Mouse (Mus musculus): ENCODE data around the gene Gm49337. TPM values are rescaled to one million over a fixed set of nuclear protein-coding genes. Genes with fewer than 3 reads are reported as not detected.

Gm49337 gene
- total RNA-seq, 1 experiment from 2014 or later = not detected

DNA sequence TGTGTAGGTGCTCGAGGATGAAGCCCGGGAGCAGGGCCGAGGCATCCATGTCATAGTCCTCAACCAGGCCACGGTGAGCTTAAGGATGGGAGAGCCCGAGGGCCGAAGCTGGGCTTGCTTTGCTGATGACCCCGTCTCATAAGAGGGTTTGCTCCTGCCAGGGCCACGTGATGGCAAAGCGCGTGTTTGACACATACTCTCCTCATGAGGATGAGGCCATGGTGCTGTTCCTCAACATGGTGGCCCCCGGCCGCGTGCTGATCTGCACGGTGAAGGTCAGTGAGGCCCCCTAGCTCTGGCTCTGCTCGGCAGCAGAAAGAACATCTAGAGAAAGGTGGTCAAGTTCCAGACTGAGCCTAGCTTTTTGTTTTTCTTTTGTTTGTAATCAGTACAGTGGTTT is 20.5 kb upstream of the Gm49337 start:
- no peak for ATAC-seq (replicated peaks in 1 of 2; ENCODE audit: insufficient read depth in 1 of 2, low FRiP score in 2 of 2, low TSS enrichment in 1 of 2, low read depth in 1 of 2, poor library complexity in 2 of 2, severe bottlenecking in 2 of 2)

DNA sequence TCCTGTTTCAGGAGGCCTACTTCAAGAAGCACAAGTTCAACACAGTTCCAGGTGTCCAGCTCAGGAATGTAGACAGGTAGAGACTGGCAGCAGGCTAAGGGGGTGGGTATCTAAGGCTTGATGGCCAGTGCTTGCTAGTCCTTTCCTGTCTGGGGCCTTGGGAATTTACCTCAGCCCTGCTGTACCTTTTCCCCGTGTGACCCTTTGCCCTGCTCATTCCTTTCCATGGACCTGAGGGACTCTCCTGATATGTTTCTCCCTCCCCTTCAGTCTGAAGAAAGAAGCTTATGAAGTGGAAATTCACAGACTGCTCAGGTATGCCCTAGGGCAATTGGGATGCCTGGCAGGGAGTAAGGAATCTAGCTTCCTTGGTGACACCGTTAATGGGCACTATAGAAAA is 15.3 kb upstream of the Gm49337 start:
- no peak for ATAC-seq (replicated peaks in 1 of 2; ENCODE audit: insufficient read depth in 1 of 2, low FRiP score in 2 of 2, low TSS enrichment in 1 of 2, low read depth in 1 of 2, poor library complexity in 2 of 2, severe bottlenecking in 2 of 2)

DNA sequence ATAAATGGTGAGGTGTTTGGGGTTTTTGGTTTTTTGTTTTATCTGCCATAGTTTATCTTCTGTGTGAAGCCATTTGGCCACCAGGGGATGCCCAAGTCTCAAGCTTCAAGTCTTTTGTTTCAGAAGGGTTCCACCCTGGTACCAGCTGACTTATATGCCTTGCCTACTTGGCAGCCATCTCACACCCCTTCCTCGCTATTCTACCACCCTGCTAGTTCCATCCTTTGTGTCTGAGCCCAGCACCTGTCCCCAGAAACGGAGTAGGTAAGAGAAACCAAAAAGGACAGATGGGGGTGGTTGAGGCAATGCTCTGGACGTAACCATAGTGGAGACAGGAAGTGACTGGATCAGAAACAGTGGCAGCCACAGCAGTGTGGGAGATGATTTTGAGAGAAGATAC is 13.3 kb upstream of the Gm49337 start:
- ATAC-seq (replicated peaks in 1 of 2; ENCODE audit: insufficient read depth in 1 of 2, low FRiP score in 2 of 2, low TSS enrichment in 1 of 2, low read depth in 1 of 2, poor library complexity in 2 of 2, severe bottlenecking in 2 of 2) = peak in 1 of 2 experiments; percentile 40; a peak in 3 of 4 replicates

DNA sequence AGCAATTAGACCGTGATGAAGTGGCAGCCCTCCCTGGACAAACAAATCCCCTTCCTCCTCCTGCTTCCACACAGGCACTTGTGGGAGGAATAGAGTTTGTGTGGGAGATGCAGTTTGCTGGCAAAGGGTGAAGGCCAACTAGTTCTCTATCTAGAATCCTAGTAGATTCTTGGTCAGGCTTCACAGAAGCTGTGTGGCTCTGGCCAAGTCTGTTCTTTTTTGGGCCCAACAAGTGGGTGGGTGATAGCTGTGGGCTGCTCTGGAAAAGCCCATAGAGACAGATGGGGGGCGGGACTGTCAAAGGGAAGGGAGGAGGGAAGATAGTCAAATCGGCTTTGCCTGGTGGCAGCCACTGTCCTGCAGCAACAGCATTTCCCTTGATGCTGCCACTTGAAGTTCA is 12.4 kb upstream of the Gm49337 start:
- no peak for ATAC-seq (replicated peaks in 1 of 2; ENCODE audit: insufficient read depth in 1 of 2, low FRiP score in 2 of 2, low TSS enrichment in 1 of 2, low read depth in 1 of 2, poor library complexity in 2 of 2, severe bottlenecking in 2 of 2)

DNA sequence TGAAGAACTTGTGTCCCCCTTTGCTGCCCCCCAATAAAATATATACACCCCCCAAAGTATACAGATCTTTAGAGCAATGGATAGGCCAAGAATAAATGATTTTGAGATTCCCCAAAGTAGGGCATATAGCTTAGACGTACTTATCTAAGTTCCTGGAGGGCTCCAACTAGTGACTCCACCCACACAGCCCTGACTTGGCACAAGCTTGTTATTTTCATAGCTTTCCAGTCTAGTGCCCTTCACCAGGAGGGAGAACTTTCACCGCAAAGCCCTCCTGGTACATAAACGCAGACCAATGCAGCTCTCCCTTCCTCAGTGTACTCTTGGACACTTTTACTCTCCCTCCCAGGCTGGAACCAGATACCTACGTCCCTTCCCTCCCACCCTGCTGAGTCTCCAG is 11.0 kb upstream of the Gm49337 start:
- ATAC-seq (replicated peaks in 1 of 2; ENCODE audit: insufficient read depth in 1 of 2, low FRiP score in 2 of 2, low TSS enrichment in 1 of 2, low read depth in 1 of 2, poor library complexity in 2 of 2, severe bottlenecking in 2 of 2) = no peak

DNA sequence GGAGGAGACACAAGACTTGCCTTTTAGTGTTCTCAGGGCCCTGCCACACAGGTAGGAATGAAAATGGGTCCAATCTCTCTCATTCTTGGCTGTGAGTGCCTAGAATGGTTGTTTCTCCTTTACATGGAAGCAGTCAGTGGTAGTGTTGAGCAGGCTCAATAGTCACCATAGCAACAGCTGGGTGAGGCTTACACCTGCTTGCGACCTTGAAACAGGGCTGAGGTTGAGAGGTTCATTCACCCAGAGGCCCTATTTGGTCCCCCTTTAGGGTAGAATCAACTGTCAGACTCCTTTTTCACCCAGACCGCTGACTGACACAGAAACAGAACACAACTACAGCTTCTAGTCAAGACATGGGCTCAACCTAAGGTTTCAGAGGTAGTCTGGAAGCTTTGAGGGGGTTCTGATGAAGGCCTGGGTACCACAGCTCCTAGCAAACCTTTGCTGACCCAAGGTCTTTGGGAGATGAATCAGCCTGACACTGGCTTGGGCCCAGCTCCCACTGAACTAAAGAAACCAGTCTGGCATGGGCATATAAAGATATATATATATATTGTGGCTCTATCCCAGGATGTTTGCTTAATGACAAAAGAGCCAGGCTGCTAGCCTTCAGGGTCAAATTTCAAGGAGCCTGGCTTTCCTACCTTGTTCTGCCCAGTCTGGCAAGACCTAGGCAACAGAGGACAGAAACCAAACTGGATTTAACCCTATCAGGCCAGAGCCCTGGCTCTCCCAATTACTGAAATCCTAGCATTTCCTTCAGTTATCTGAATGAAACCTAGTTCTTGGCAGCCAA is 8.2 kb upstream of the Gm49337 start:
- ATAC-seq (replicated peaks in 1 of 2; ENCODE audit: insufficient read depth in 1 of 2, low FRiP score in 2 of 2, low TSS enrichment in 1 of 2, low read depth in 1 of 2, poor library complexity in 2 of 2, severe bottlenecking in 2 of 2) = no peak

DNA sequence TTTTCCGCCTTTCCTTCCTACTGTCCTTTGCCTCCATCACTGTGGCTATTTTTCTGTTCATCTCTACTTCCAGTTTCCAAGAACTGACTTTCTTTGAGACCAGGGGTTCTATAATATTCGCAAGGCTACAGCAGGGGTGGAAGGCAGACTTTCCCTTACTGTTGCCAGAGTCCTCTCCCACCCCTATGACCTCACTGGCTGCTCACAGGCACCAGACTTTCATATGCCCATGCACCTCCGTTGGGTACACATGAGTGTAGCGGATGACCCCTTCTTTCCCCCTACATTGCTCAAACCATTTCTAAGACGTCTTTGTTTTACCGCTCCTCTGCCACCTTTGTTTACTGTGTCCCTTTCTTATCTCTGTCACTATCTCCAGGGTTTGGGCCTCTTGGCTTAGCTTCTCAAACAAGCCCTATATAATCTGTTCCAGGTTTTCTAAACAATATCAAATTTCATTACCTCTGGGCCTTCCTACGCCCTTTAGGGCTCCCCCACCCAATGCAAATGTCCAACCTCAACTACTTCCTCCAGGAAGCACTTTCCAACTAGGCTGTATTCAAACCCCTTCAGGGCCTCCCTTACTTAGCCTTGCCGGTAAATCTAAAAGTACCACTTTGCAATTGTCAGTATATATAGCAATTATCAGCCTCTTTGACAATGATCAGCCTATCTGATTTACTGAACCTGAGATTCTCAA is 7.3 kb upstream of the Gm49337 start:
- no peak; a peak in 1 of 4 replicates for ATAC-seq (replicated peaks in 1 of 2; ENCODE audit: insufficient read depth in 1 of 2, low FRiP score in 2 of 2, low TSS enrichment in 1 of 2, low read depth in 1 of 2, poor library complexity in 2 of 2, severe bottlenecking in 2 of 2)

DNA sequence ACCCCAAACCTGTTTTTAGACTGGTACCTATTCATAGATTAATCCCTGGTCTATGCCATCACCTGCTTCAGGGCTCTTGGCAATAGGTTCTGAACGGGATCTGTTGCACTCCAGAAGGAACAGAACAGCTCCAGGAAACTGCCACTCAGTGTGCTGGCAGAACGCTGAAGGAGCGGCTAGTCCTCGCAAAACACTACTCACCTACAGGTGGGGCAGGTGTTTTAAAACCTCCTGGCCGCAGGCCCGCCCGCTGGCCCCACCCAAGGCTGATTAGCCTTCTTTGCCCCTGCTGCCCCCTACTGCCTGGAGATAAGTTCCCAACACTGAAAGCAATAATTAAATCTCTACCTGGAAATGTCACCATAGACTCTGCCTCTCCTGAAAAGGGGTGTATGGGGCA is 5.8 kb upstream of the Gm49337 start, which contains the start of gene Tspan1:
TSS of gene Tspan1 (minus strand) at position 198 of the 400 bp plus-strand sequence.
- 0 out of 4 replicates have a peak, but pooled peaks of 1 of the 2 experiments have one; percentile 25 for ATAC-seq (replicated peaks in 1 of 2; ENCODE audit: insufficient read depth in 1 of 2, low FRiP score in 2 of 2, low TSS enrichment in 1 of 2, low read depth in 1 of 2, poor library complexity in 2 of 2, severe bottlenecking in 2 of 2)

DNA sequence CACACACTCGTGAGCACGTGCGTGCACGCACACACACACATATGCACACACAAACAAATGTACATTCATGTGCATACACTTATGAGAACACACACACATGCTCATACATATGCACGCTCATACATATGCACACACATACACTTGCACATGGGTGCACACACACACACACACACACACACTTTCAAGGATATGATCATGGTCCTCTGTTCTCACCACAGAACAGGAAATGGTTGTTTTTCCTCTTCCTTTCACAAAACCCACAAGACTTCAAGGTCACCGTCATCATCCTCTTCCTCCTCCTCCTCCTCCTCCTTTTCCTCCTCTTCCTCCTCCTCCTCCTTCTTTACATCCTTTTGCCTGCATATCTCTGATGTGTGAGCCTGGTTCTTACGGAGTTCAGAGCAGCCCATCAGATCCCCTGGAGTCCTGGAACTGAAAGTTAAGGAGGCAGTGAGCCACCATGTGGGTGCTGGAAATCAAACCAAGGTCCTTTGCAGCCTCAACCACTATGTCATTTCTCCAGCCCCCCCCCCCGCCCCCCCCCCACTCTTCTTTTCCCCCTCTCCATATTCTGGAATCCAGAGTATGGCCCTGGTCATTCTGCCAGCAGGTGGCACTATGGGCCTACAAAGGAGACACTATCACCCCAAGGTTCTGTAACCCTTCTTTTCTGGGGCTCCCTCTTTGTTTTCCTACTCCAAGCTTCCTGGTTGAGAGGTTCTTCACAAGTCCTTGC is 4.4 kb upstream of the Gm49337 start:
- ATAC-seq (replicated peaks in 1 of 2; ENCODE audit: insufficient read depth in 1 of 2, low FRiP score in 2 of 2, low TSS enrichment in 1 of 2, low read depth in 1 of 2, poor library complexity in 2 of 2, severe bottlenecking in 2 of 2) = peak in 1 of 2 experiments; percentile 51; a peak in 1 of 4 replicates

DNA sequence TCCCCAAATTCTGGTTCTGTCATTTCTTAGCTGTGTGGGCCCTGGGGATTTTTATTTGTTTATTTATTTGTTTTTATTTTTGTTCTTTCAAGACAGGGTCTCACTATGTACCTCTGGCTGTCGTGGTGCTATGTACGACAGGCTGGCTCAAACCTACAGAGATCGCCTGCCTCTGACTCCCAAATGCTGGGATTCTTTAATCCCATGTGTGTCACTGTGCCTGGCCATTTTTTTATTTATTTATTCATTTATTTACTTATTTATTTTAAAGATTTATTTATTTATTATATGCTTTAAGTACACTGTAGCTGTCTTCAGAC is 3.9 kb upstream of the Gm49337 start:
- no peak for ATAC-seq (replicated peaks in 1 of 2; ENCODE audit: insufficient read depth in 1 of 2, low FRiP score in 2 of 2, low TSS enrichment in 1 of 2, low read depth in 1 of 2, poor library complexity in 2 of 2, severe bottlenecking in 2 of 2)

DNA sequence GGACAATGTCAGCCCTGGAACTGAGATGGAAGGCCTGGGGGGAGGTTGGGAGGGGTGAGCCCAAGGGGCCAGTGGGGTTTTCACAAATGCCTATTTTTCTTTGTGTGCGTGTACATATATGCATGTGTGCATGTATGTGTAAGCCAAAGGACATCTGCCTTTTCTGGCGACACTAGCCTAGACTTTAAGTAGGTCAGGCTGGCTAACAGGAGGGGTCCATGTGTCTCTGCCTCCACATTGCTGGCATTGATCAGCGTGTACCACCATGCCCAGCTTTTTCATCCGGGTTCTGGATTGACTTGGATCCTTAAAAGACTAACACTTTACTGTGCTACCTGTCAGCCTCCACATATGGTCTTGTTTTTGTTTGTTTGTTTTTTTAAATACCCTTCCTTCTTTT is 568 bp downstream of the Gm49337 start:
- ATAC-seq (replicated peaks in 1 of 2; ENCODE audit: insufficient read depth in 1 of 2, low FRiP score in 2 of 2, low TSS enrichment in 1 of 2, low read depth in 1 of 2, poor library complexity in 2 of 2, severe bottlenecking in 2 of 2) = no peak

DNA sequence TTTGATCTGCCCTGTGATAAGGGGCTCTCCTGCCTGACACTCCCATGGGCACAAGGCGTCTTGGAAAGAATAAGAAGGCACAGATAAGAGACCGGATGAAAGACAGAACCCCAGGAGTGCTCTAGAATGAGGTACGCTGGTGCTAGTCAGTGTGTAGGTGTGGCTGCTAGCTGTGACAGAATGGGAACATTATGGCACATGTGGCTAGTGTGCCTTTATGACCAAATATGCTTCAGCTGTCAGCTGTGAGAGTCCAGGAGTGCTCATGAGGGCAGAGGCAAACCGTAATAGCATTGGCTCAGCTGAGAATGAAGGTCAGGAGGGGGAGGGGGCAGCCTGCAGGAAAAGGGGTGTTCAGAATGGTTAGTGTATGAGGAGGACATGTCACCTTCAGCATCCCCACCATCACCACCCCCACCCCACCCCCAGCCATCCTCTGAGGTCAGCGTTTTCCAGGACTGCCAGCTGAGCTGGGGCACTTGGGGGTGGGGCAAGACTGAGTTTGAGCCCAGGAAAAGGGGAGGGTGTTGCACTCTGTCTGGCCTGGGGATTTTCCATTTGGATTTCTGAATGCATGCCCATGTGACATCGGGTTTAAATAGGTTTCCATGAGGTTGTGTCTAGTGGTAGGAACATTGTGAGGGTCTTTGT is 1.4 kb downstream of the Gm49337 start:
- ATAC-seq (replicated peaks in 1 of 2; ENCODE audit: insufficient read depth in 1 of 2, low FRiP score in 2 of 2, low TSS enrichment in 1 of 2, low read depth in 1 of 2, poor library complexity in 2 of 2, severe bottlenecking in 2 of 2) = no peak

DNA sequence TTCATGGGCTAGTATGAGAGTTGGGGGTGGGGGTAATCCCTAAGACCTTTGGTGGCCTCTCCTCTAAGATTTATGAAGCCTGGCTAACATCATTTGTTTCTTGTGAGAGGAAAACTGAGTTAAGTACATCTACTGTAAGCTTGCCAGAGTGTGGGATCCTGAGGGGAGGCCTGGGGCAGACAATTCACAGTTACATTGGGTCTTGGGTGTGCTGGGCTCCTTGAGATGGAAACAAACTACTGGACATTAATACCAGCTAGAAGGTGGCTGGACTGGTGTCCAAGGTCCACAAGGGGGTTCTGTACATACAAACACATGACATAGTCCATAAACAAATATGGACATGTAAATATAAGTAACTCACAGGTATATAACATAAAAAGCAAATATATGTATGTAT is 2.0 kb downstream of the Gm49337 start:
- no peak for ATAC-seq (replicated peaks in 1 of 2; ENCODE audit: insufficient read depth in 1 of 2, low FRiP score in 2 of 2, low TSS enrichment in 1 of 2, low read depth in 1 of 2, poor library complexity in 2 of 2, severe bottlenecking in 2 of 2)

DNA sequence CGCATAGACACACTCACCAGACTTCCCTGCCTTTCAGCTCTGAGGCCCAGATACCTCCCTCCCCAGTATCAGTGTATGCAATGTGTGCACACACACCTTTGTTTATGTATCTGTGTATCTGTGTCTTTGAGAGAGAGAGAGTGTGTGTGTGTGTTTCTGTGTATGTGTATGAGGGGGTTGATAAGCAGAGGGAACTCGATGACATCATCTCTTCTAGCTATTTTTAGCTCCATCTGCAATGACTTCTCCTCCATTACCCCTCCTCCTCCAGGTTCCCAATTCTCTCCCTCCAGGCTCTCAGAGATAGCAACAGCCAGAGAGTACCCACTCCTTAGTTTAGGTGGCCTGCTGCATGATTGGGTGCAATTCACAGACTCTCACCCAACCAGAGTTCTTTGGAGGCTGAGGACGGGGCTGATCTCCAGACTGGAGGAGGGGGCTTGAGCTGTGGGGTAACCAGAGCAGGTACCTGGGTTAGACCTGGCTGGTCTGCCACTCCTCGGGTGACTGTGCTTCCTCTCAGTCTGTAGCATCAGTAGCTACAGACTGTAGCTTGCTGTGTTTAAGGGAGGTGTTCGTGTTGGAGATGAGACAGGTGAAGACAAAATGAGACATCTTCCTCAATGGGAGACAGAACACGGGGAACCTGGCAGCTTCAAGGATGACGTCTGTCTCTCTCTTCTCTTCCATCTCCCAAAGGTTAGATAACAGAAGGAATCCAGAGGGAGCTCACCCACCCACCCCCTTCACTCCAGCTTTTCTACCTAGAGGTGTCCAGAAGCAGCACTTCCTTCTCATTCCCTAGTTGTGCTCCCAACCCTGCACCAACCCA is 2.7 kb downstream of the Gm49337 start:
- ATAC-seq (replicated peaks in 1 of 2; ENCODE audit: insufficient read depth in 1 of 2, low FRiP score in 2 of 2, low TSS enrichment in 1 of 2, low read depth in 1 of 2, poor library complexity in 2 of 2, severe bottlenecking in 2 of 2) = no peak

DNA sequence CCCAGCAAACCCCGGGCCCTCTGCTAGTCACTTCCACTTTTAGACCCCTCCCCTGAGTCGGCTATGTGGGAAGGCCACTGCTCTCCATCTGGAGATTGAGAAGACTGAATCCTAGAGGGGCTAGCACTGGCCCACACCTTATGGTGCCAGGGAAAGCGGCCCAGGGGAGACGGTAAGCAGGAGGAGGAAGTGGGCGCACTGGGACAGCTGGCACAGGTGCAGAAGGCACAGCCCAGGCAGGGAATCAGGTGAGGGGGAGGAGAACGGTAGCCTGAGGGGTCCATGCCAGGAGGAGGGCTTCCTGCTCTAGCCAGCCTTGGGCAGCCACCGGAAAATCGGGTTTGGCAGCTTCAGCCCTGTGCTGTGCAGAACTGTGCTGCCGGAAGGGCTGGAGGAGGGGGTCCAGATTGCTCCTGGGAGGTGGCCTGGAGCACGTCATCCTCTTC is 3.4 kb downstream of the Gm49337 start:
- peak; percentile 68 to 75 for ATAC-seq (replicated peaks in 1 of 2; ENCODE audit: insufficient read depth in 1 of 2, low FRiP score in 2 of 2, low TSS enrichment in 1 of 2, low read depth in 1 of 2, poor library complexity in 2 of 2, severe bottlenecking in 2 of 2)

DNA sequence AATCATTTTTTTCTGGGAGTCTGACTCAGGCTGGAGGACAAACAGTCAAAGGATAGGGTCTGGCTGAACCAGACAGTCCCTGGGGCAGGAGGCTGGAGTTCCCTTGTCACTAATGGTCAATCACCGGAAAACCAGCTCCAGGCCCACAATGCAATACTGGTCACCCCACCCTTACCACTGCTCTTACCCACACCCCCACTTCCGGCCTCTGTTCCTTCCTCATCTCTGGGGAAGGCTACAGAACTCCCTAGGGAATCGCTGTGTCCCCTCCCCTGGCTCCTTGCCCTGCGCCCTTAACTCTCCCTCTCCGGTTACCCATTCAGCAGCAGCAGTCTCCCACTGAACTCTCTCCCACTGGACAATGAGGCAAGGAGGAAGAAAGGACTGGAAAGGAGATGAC is 4.0 kb downstream of the Gm49337 start:
- ATAC-seq (replicated peaks in 1 of 2; ENCODE audit: insufficient read depth in 1 of 2, low FRiP score in 2 of 2, low TSS enrichment in 1 of 2, low read depth in 1 of 2, poor library complexity in 2 of 2, severe bottlenecking in 2 of 2) = no peak; a peak in 3 of 4 replicates

DNA sequence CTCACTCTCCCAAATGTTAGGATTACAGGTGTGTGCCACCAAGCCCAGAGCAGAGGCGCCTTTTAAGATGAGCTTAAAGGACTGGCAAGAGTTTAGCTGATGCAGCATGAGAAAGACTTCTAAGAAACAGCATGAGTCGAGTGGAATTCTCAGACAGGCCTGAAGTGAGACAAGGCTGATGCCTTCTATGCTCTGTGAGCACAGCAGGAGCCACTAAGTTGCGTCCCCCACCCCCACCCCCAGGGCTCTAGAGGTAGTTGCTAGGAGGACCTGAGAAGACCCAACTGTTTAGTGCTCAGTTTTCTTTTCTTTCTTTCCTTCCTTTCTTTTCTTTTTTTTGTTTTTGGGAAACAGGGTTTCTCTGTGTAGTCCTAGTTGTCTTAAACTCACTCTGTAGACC is 8.9 kb downstream of the Gm49337 start:
- no peak for ATAC-seq (replicated peaks in 1 of 2; ENCODE audit: insufficient read depth in 1 of 2, low FRiP score in 2 of 2, low TSS enrichment in 1 of 2, low read depth in 1 of 2, poor library complexity in 2 of 2, severe bottlenecking in 2 of 2)

Data from hematopoietic stem cell, adult 5-6 weeks (primary cell).